Mouse (Mus musculus) hematopoietic stem cell, adult 5-6 weeks (primary cell): ENCODE measurements around the gene Tgds. TPM values are rescaled to one million over a fixed set of nuclear protein-coding genes. Genes with fewer than 3 reads are reported as not detected.

Experiments used
- ATAC-seq, 2 experiments: fragments of 125-278 bp in 1 of 2; replicated peaks in 1 of 2; 2 replicates each; pipeline ENCODE4 v1.8.0; 2016 to 2017; ENCODE audit warnings: inconsistent platforms in 2 of 2, mild to moderate bottlenecking in 2 of 2, moderate number of reproducible peaks in 2 of 2, low read depth in 1 of 2, moderate TSS enrichment in 1 of 2; ENCODE audit not compliant: low FRiP score in 2 of 2, poor library complexity in 2 of 2, severe bottlenecking in 2 of 2, insufficient read depth in 1 of 2, low TSS enrichment in 1 of 2
- total RNA-seq: library from RNA; stranded (forward); fragments of 172-1452, 232-1000 nt; gene quantifications from 2 replicates; pipeline ENCODE4 v1.2.3, GENCODE M21; 2017

The Tgds gene
- total RNA-seq, 1 experiment from 2014 or later, result 25.0 TPM

DNA sequence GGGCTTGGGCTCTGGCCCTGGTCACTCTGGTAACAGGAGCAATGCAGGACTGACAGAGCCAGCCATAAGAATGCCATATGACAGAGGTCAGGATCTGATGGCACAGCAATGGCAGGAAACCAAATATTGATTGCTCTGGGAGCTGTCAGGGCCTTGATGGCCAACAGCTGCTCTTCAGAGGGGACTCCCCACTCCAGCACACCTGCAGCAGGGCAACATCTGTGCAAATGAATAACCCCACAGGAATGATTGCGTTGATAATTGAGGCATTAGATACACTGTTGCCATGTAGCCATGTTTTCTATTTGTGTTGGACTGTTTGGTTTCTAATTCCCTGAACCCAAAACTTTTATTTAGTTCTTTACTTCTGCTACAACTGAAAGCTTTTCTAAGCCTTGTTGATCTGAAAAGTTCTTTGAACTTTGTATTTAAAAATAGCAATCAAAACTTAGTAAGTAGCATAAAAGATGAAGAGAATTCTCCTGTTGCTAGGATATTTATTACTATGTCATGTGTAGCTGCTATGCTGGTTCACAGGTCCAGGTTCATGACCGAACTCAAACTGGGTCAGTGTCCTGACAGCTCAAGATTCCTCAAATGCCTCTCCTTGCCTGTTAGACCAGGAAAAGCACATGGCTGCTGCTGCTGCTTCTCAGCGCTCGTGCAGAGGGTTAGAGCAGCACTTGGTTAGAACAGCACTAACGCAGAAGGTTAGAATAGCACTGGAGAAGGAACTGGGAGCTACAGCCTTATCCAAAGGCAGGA, 46.1 kb downstream of the Tgds start:
- ATAC-seq, result no peak

DNA sequence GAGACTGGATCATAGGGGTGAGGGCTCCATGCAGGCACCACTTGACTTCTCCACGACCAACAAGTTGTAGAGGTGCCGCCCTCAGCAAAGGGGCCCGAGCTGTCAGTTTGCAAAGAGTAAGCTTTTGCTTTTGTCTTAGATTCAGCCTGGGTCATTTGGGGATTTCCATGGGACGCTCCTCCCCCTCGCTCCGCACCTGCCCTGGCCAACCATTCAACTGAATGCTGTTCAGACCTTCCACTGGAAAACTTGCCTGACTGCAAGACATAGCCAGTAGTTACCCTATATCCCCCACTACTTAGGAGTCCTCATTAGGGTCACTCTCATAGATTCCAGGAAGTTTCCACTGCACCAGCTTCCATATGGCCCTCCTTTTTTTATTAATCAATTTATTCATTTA, 48.7 kb downstream of the Tgds start:
- ATAC-seq, result no peak

- ATAC-seq, result no peak
Measured at GRCm38 (mm10) chr14:118080606-118081005, 51.9 kb downstream of the Tgds start.

GRCm38 (mm10) chr14:118070100-118070499, 62.5 kb downstream of the Tgds start:
- ATAC-seq, result peak; percentile 81 to 84

GRCm38 (mm10) chr14:118069439-118070079, 63.0 kb downstream of the Tgds start:
- ATAC-seq, result peak; percentile 5 to 37; a peak in 2 of 4 replicates

Other genes with a start within 250 kb of the Tgds start
- 0.20 TPM in 1 of 2 replicates, not detected in the other for gene Dct, start 80.5 kb downstream of the Tgds start, total RNA-seq
- 10.4 and 10.8 TPM in 2 replicates for gene Gpr180, start 4.4 kb upstream of the Tgds start, total RNA-seq
- gene Sox21, start 104.3 kb upstream of the Tgds start, total RNA-seq, result not detected in 2 replicates
- gene Gm9376, start 134.2 kb upstream of the Tgds start, total RNA-seq, result not detected in 2 replicates